Mouse (Mus musculus): ENCODE data around the gene Vat1l. TPM values are rescaled to one million over a fixed set of nuclear protein-coding genes. Genes with fewer than 3 reads are reported as not detected.

Vat1l gene
- total and polyA plus RNA-seq, 3 experiments = not detected

DNA sequence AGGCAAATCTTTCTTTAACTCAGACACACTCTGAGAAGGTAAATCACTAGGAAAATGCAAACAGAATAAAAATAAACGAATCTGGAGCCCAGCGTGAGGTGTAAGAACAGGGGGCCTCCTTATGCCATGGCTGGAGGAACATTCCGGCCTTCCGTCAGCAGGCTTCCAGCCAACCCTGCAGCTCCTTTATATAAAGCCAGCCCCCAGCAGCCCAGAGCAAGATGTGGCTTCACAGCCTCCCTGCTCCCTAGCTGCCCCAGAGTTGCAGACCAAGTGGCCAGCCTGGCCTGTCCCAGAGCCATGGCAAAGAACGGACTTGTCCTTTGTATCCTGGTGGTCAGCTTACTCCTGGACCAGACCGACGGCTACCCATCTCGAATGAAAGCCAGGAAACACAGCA lies 212.4 kb downstream of the Vat1l start, which contains the start of gene Clec3a:
TSS of gene Clec3a (plus strand) at position 301 of the 400 bp plus-strand sequence.
- Histone ChIP-seq H3K9ac (ENCODE audit: control insufficient read depth, low read depth, low read length, poor library complexity, severe bottlenecking) (no peak within 1 kb of the TSS), H3K9me3 (replicated peaks; ENCODE audit: insufficient read depth, low read length) (no peaks in the 10 kb centered on the region), H3K27me3 (ENCODE audit: control insufficient read depth in 1 of 2, insufficient read depth in 2 of 2, low read length in 2 of 2) (no peaks in the 10 kb centered on the region), H3K4me1 (ENCODE audit: control insufficient read depth in 1 of 2, insufficient read depth in 2 of 2, low read length in 2 of 2) (no peaks in the 10 kb centered on the region), H3K79me2 (ENCODE audit: control insufficient read depth, insufficient read depth, low read length, poor library complexity) (no peaks in the 10 kb centered on the region), H3K27ac (ENCODE audit: control insufficient read depth, low read depth, low read length) (no peak within 1 kb of the TSS), H3K36me3 (ENCODE audit: control insufficient read depth in 1 of 2, insufficient read depth in 2 of 2, low read length in 2 of 2) (no peaks in the 10 kb centered on the region), H3K4me3 (ENCODE audit: control insufficient read depth in 1 of 2, insufficient read depth in 1 of 2, low read depth in 2 of 2, low read length in 2 of 2) (no peak within 1 kb of the TSS)
- TF ChIP-seq SMC3 (IDR thresholded peaks at IDR 0.05; ENCODE audit: low read depth, low read length) (no peak), E2F4 (IDR thresholded peaks at IDR 0.05; ENCODE audit: borderline replicate concordance, low read depth, low read length) (no peak), MAZ (IDR thresholded peaks at IDR 0.05; ENCODE audit: low read depth, low read length) (no peak), MAFK (IDR thresholded peaks at IDR 0.05; ENCODE audit: borderline replicate concordance, low read depth, low read length) (no peak), ZKSCAN1 (IDR thresholded peaks at IDR 0.05; ENCODE audit: low read depth, low read length) (no peak), GABPA (IDR thresholded peaks at IDR 0.05; ENCODE audit: low read depth, low read length) (no peak), UBTF (IDR thresholded peaks at IDR 0.05; ENCODE audit: borderline replicate concordance, insufficient read depth, low read depth, low read length) (no peak), CHD2 (IDR thresholded peaks at IDR 0.05; ENCODE audit: low read length) (no peak), JUND (IDR thresholded peaks at IDR 0.05; ENCODE audit: low read depth, low read length) (no peak), POLR2A (IDR thresholded peaks at IDR 0.05; ENCODE audit: control insufficient read depth in 1 of 2, insufficient read depth in 1 of 2, low read depth in 1 of 2, low read length in 2 of 2, poor library complexity in 1 of 2) (no peak), MYC (IDR thresholded peaks at IDR 0.05; ENCODE audit: low read depth, low read length) (no peak), ETS1 (IDR thresholded peaks at IDR 0.05; ENCODE audit: low read depth, low read length) (no peak), MXI1 (IDR thresholded peaks at IDR 0.05; ENCODE audit: low read depth, low read length) (no peak), KAT2A (conservative IDR thresholded peaks at IDR 0.05; ENCODE audit: low read depth, low read length) (no peak), MYB (IDR thresholded peaks at IDR 0.05; ENCODE audit: low read depth, low read length) (no peak), NELFE (IDR thresholded peaks at IDR 0.05; ENCODE audit: low read depth, low read length) (no peak)
- DNase-seq (ENCODE audit: low read depth, low spot score) = no peak

DNA sequence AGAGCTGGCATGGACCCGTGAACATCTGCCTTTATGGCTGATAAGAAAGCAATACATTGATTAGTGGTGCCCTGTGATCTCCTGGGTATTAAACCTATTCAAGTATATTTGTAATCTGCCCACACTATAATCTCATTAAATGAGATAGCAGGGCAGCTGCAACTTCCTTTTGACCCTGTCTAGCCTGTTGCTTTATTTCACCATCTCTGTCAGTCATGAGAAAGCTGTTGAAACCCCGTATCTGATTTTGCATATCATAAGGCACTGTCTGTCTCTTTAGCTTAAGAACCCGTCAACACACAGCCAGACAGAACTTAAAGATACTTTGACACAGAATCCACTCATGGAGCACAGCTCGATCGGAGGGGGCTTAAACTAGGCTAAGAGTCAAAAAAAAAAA lies 213.1 kb downstream of the Vat1l start:
- Histone ChIP-seq H3K27me3 (ENCODE audit: control insufficient read depth in 1 of 2, insufficient read depth in 2 of 2, low read length in 2 of 2) (no peaks in the 10 kb centered on the region), H3K9ac (ENCODE audit: control insufficient read depth, low read depth, low read length, poor library complexity, severe bottlenecking) (no peak overlapping the region), H3K79me2 (ENCODE audit: control insufficient read depth, insufficient read depth, low read length, poor library complexity) (no peaks in the 10 kb centered on the region), H3K9me3 (replicated peaks; ENCODE audit: insufficient read depth, low read length) (no peaks in the 10 kb centered on the region), H3K4me1 (ENCODE audit: control insufficient read depth in 1 of 2, insufficient read depth in 2 of 2, low read length in 2 of 2) (no peaks in the 10 kb centered on the region), H3K4me3 (ENCODE audit: control insufficient read depth in 1 of 2, insufficient read depth in 1 of 2, low read depth in 2 of 2, low read length in 2 of 2) (no peak overlapping the region), H3K27ac (ENCODE audit: control insufficient read depth, low read depth, low read length) (no peak overlapping the region), H3K36me3 (ENCODE audit: control insufficient read depth in 1 of 2, insufficient read depth in 2 of 2, low read length in 2 of 2) (no peaks in the 10 kb centered on the region)
- TF ChIP-seq POLR2A (IDR thresholded peaks at IDR 0.05; ENCODE audit: control insufficient read depth in 1 of 2, insufficient read depth in 1 of 2, low read depth in 1 of 2, low read length in 2 of 2, poor library complexity in 1 of 2) (no peak), BHLHE40 (IDR thresholded peaks at IDR 0.05; ENCODE audit: borderline replicate concordance, low read depth, low read length) (no peak), ZC3H11A (IDR thresholded peaks at IDR 0.05; ENCODE audit: low read depth, low read length) (no peak), KAT2A (conservative IDR thresholded peaks at IDR 0.05; ENCODE audit: low read depth, low read length) (no peak), MEF2A (IDR thresholded peaks at IDR 0.05; ENCODE audit: extremely low read depth, insufficient replicate concordance, low read depth, low read length, poor library complexity, severe bottlenecking) (no peak), RCOR1 (IDR thresholded peaks at IDR 0.05; ENCODE audit: low read depth, low read length) (no peak), ZNF384 (IDR thresholded peaks at IDR 0.05; ENCODE audit: low read depth, low read length) (no peak), TAL1 (IDR thresholded peaks at IDR 0.05; ENCODE audit: low read length) (no peak), EP300 (IDR thresholded peaks at IDR 0.05; ENCODE audit: low read depth in 1 of 2, low read length in 2 of 2) (no peak), MXI1 (IDR thresholded peaks at IDR 0.05; ENCODE audit: low read depth, low read length) (no peak), ELF1 (IDR thresholded peaks at IDR 0.05; ENCODE audit: low read depth, low read length) (no peak), USF2 (IDR thresholded peaks at IDR 0.05; ENCODE audit: borderline replicate concordance in 1 of 2, insufficient read depth in 1 of 2, low read depth in 1 of 2, low read length in 2 of 2) (no peak), CHD2 (IDR thresholded peaks at IDR 0.05; ENCODE audit: low read length) (no peak), UBTF (IDR thresholded peaks at IDR 0.05; ENCODE audit: borderline replicate concordance, insufficient read depth, low read depth, low read length) (no peak), TCF12 (IDR thresholded peaks at IDR 0.05; ENCODE audit: low read depth, low read length) (no peak), JUND (IDR thresholded peaks at IDR 0.05; ENCODE audit: low read depth, low read length) (no peak), ETS1 (IDR thresholded peaks at IDR 0.05; ENCODE audit: low read depth, low read length) (no peak)
- no peak for DNase-seq (ENCODE audit: low read depth, low spot score)
